Mouse (Mus musculus): ENCODE measurements at regions not wholly inside any gene's neighbourhood (a gene's known extent, or its start where the extent isn't known, plus 50 kb on each side); places are given as distances from the start of the nearest gene placed in this dataset.

DNA sequence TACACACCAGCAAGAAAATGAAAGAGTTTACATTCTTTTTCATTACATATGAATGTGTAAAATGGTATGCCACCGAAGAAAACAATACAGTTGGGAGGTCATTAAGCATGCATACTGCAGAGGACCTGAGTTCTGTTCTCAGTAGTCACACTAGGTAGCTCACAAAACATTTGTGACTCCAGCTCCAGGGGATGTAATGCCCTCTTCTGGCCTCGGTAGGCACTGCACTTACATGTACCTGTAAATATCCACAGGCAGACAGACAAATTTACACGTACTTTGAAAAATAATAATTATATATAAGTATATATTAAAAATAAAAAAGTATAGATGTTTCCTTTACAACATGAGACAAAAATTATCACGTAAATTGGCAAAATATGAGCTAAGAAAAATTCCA is 342.3 kb upstream of the Gm28363 start:
- in situ Hi-C loops (cut with MboI, MseI), result no loop called here

DNA sequence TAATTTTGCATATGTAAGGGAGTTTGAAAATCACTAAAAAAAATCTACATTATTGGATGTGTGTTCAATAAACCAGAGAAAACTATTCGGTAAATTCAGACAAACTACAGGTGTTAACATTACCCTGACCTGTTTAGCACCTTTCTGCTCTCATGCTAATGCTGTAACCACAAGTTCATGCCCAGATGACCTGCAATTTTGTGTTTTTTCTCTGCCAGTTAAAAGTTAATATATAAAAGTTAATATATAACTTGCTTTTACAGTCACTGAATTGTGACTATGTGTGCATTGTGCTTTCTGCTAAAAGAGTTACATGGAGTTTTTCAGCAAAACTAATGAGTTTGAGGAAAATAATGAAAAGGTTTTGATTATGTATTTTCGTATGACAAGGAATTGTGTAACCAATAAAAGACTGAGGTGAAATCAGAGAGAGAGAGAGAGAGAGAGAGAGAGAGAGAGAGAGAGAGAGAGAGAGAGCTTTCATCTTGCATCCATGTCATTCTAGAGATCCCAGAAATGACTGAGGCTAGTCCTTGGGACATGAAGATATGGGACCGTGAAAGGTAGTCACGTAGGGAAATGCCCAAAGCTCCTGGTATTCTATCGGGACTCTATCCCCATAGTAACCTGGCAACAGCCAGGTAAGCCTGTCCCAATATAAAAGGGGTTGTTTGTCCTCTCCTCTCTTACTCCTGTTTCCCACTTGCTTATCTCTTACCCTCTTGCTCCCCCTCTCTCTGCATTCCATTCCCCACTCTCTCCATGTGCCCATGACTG is 340.3 kb upstream of the Gm28363 start:
- in situ Hi-C loops (cut with MboI, MseI), result no loop called here

DNA sequence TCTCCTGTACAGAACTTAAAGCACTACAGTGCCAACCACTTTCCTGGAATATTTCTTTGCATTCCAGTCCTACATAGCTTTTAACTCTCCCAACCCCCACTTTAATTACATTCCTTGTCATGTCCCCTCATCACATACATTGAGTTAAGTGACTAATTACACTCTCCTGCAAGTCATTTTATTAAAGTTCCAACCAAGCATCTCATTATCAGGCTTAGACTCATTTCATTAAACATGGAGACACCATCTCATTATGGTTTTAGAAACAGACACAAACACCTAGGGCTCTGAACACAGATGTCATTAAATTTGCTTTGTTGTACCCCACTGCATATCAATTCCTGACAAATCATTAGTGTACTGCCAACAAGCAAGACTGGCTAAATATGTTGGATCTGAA is 332.9 kb upstream of the Gm28363 start:
- in situ Hi-C loops (cut with MboI, MseI), result loop anchor here (10.0 kb wide), 1 partner anchor 91 kb away; no protein-coding TSS in a partner anchor

DNA sequence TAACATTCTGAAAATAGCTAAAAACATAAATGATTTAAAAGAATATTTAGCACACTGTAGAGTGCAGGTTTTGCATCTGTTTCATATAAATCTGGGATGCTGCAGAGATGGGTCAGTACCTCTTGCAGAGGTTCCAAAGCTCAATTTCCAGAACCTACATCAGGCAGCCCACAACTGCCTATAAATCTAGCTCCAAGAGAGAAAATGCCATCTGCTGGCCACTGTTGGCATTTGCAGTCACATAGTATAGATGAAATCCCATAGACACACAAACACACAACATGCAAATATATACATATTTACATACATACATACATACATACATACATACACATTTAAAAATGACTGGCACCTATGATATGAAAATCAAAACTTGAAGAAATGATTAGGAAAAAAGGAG is 284.6 kb upstream of the Gm28363 start:
- in situ Hi-C loops (cut with MboI, MseI), result no loop called here

DNA sequence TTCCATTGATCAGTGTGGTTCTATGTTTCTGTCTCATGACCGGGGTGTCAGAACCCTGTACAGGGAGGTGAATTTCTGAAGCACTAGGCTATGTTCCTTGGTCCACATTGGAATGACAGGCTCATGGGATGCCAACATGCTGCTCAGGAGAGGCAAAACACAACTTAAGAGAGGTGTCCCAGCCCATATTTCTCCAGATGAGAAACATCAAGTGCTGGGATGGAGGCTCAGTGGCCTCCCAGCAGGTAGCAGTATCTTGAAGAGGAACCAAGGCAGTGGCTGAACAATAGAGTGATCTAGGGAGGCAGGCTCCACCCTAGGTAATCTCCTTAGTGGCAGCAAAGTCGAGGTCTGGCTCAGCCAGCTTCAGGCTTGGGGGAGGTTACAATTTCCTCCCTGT is 239.2 kb upstream of the Gm28363 start:
- in situ Hi-C loops (cut with MboI, MseI), result loop anchor here (10.0 kb wide), 1 partner anchor 93 kb away; no protein-coding TSS in a partner anchor

DNA sequence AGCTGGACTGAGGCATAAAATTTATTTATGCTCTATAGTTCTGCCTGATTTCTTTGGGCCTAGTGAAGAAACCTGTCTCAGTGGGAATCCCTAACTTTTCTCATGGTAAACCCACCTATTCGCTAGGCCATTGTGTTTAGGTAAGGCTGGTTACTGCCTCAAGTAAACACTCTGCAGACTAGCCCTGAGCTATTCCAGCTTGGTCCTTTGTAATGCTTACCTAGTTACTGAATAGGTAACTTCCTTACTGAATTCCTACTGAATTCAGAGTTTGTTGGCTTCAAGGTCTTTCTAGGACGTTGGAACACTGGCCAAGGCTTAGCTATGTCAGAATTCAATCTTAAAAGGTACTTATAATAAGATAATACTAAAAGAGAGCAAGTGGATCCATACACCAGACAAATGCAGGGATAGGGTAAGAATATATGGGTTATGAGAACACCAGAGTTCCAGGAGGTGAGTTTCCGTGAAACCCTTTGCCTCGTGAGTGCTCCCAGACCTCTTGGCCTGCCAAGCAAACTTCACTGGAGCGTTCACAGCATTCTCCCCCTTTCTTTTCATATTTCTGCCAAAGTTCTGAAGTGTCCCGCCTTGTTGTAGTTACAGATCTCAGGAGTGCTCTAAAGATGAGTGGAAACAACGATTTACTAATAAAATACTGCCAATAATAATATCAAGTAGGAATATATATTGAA is 238.6 kb upstream of the Gm28363 start:
- in situ Hi-C loops (cut with MboI, MseI), result loop anchor here (10.0 kb wide), 1 partner anchor 94 kb away; no protein-coding TSS in a partner anchor

DNA sequence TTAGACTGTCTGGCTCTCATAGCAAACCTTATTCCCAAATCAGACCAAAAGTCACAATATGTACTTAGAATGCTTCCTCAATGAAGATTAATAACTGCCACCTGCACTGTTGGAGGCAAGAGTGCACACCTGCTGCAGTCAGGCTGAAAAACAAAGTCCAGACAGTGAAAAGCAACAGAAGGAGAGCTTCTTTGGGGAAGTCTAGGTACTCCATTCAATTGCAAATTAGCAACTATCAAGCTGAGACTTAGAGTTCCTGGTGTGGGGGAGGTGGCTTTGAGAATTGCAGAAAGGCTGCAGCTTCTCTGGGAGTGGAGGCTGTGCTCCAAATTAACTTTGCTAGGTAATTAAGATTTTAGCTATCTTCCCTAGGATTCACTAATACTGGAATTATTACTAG is 237.8 kb upstream of the Gm28363 start:
- in situ Hi-C loops (cut with MboI, MseI), result loop anchor here (10.0 kb wide), 1 partner anchor 94 kb away; no protein-coding TSS in a partner anchor

DNA sequence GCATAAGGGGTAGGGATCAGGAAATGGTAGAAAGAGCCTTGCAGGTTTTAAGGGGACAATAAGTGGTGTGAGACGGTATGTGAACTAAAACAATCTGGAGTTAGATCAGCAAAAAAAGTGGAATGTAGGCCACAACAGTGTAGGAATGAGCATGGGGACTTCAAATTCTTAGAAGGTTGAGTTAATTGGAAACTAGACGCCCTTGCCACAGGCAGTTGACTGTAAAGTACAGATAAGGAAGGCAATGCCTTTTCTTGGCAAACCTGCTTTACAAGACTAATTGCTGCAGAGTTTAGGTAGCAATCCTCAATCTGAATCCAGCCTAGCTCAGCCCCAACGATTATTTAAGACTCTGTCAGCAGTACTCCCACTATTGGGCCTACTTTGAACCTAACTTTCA is 206.8 kb upstream of the Gm28363 start:
- in situ Hi-C loops (cut with MboI, MseI), result no loop called here

DNA sequence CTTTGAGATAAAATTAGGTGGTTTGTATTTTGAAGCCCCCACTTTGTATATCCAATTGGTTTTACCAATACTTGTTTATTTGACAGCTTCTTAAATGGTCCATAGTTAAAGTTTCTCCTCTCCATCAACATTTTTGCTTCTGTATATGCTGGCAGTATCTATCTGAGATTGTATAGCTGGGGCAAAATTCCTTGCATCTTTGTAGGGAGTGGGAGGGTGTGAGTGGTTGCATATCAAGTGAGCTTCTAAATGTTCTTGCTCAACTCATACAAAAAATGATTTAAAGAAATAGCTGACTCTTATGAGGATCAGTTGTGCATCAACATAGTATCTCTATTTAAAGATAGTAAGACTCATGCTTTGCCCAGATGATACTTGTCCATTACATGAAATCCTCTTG is 199.9 kb upstream of the Gm28363 start:
- in situ Hi-C loops (cut with MboI, MseI), result no loop called here

DNA sequence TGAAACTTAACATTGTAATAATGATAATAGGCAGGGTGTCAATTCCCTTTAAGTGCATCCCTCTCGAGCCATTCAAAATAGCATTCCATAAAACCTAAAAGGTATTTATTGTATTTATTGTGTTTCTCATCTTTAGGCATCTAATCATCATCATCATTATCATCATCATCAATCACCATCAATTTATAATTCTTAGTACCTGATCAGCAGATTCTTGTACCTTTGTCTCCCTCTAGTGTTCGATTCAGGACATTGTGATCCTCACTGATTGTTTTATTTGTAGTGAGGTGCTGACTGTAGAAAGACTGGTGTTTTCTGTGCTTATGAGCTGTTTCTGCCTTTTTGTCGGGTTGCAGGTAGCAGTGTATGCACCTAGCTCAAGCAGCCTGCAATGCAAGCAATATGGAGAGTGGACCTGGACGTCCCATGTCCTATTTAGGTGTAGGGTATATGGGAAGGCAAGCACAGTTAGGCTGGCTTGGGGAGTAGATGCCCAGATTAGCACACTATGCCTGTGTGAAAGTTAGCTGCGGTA is 177.4 kb upstream of the Gm28363 start:
- in situ Hi-C loops (cut with MboI, MseI), result no loop called here

Data from T-helper 1 cell (primary cell).